Mouse (Mus musculus) neural tube, embryonic 13.5 days (tissue): ENCODE data around the gene Aipl1. TPM values are rescaled to one million over a fixed set of nuclear protein-coding genes. Genes with fewer than 3 reads are reported as not detected.
A peak's percentile ranks its signal among the peaks of the same experiment; 100 is the strongest.

ENCODE experiments used
- ATAC-seq: fragments of 200-750 bp; cut with Nextera tagmentation; 2 replicates; pipeline ENCODE4 v1.8.0; 2017; ENCODE audit warnings: low read depth, mild to moderate bottlenecking, moderate TSS enrichment, moderate library complexity
- H3K27ac ChIP-seq: fragments of 300-500 bp; sonication (generic); replicated peaks from 2 replicates; pipeline ENCODE4 v1.5.1; 2015; ENCODE audit warnings: moderate library complexity, mild to moderate bottlenecking, inconsistent platforms
- H3K27me3 ChIP-seq: fragments of 300-500 bp; sonication (generic); 2 replicates; pipeline ENCODE4 v1.6.1; 2015; ENCODE audit warnings: mild to moderate bottlenecking, inconsistent platforms
- H3K36me3 ChIP-seq: fragments of 300-500 bp; sonication (generic); 2 replicates; pipeline ENCODE4 v1.6.1; 2015; ENCODE audit warnings: mild to moderate bottlenecking, inconsistent platforms
- H3K4me1 ChIP-seq: fragments of 300-500 bp; sonication (generic); replicated peaks from 2 replicates; pipeline ENCODE4 v1.6.1; 2015; ENCODE audit warnings: inconsistent platforms
- H3K4me2 ChIP-seq: fragments of 300-500 bp; sonication (generic); 2 replicates; pipeline ENCODE4 v1.6.1; 2015; ENCODE audit warnings: inconsistent platforms, mild to moderate bottlenecking, moderate library complexity
- H3K4me3 ChIP-seq: fragments of 300-500 bp; sonication (generic); 2 replicates; pipeline ENCODE4 v1.5.1; 2015; ENCODE audit warnings: mild to moderate bottlenecking, inconsistent platforms
- H3K9ac ChIP-seq: fragments of 300-500 bp; sonication (generic); 2 replicates; pipeline ENCODE4 v1.6.1; 2015; ENCODE audit warnings: moderate library complexity, mild to moderate bottlenecking, inconsistent platforms
- H3K9me3 ChIP-seq: fragments of 300-500 bp; sonication (generic); 2 replicates; pipeline ENCODE4 v1.6.1; 2016; ENCODE audit warnings: inconsistent platforms
- WGBS: fragments of 180-500 bp; shearing (Covaris S2); methylation state at CpG from one replicate; pipeline ENCODE4 v1.1.7; 2015; 5-methylcytosine and 5-hydroxymethylcytosine counted together
- polyA plus RNA-seq: library from polyadenylated mRNA; unstranded; fragments of >200 nt; fragmentation: Nextera tagmentation; extraction: Ambion mirVana; gene quantifications from 2 replicates; pipeline ENCODE4 v1.2.1, GENCODE M21; 2015

The Aipl1 gene
- polyA plus RNA-seq, 1 experiment from 2014 or later: 0.39 TPM

GRCm38 (mm10) chr11:71987159-71988150 is 49.9 kb downstream of the Aipl1 start:
- ATAC-seq: no peak
- no peak overlapping the region for H3K4me3 ChIP-seq
- 0 out of 2 replicates have a peak overlapping the region, but pooled peaks have one; percentile 38 for H3K27ac ChIP-seq
- no peaks in the 10 kb centered on the region for H3K9me3 ChIP-seq
- WGBS: 50% methylated on average over 14 of the region's 14 CpGs
- 0 out of 2 replicates have a peak overlapping the region, but pooled peaks have one; percentile 38 for H3K9ac ChIP-seq
- H3K36me3 ChIP-seq: no peaks in the 10 kb centered on the region
- H3K4me2 ChIP-seq: peak overlapping the region; percentile 20; the same call in 1 of the 2 replicates
- peaks cover 35% of the 10 kb centered on the region for H3K4me1 ChIP-seq
- H3K27me3 ChIP-seq: peaks cover 7% of the 10 kb centered on the region; the same call in 1 of the 2 replicates

- H3K9me3 ChIP-seq: no peaks in the 10 kb centered on the region
- H3K27me3 ChIP-seq: peaks cover 7% of the 10 kb centered on the region; the same call in 1 of the 2 replicates
- peak overlapping the region; percentile 14 for H3K27ac ChIP-seq
- no peak overlapping the region for H3K4me3 ChIP-seq
- no peaks in the 10 kb centered on the region for H3K36me3 ChIP-seq
- H3K9ac ChIP-seq: no peak overlapping the region
- ATAC-seq: no peak
- 83% methylated on average over 2 of the region's 2 CpGs for WGBS
- H3K4me2 ChIP-seq: no peak overlapping the region
- peaks cover 35% of the 10 kb centered on the region for H3K4me1 ChIP-seq
Observed at GRCm38 (mm10) chr11:71985783-71986182, 51.5 kb downstream of the Aipl1 start.

DNA sequence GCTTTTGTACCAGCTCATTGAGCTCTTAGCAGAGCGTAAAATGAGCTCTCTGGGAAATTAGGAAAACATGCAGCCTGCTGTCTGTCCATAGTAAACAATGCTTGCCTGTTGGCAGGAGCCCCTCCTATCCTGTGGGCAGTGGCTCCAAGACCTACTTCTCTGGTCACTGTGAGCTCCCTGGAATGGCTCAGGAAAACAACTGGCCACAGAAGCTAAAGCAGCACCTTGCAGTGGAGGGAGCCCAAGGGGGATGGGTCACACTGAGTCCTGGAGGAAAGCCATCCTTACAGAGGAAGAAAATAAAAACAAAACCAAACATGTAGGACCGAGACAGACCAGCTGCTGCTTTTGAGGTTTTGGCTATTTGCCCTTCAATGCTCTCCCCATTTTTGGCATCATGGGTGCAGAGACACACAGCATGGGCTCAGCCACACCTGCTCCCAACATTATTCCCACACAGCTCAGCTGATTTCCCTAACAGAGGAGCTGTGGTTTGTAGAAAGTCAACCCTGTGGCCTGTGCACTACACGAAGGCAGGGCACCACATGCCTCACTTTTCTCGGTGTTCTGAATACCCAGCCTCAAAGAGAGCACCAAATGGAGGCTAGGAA is 52.1 kb downstream of the Aipl1 start:
- H3K27me3 ChIP-seq: peaks cover 7% of the 10 kb centered on the region; the same call in 1 of the 2 replicates
- no peak overlapping the region for H3K4me2 ChIP-seq
- WGBS: 24% methylated on average over 4 of the region's 4 CpGs
- no peaks in the 10 kb centered on the region for H3K36me3 ChIP-seq
- no peak overlapping the region for H3K4me3 ChIP-seq
- no peaks in the 10 kb centered on the region for H3K9me3 ChIP-seq
- H3K27ac ChIP-seq: peak overlapping the region; percentile 59
- peaks cover 35% of the 10 kb centered on the region for H3K4me1 ChIP-seq
- no peak overlapping the region for H3K9ac ChIP-seq
- ATAC-seq: peak; percentile 75

DNA sequence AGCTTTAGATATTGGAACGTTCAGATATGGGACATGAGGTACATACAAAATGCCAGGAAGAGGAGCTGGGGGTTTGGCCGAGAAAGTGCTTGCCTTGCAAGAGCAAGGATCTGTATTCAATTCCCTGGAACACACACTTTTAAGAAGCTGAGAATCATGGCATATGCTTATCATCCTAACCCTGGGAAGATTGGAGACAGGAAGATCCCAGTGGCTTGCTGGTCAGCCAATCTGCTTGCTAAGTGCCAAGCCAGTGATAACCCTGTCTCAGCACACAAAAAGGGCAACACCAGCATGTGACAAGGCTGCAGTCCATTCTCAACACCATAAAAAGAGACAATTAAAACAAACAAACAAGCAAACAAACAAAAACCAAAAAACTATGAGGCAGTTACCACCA is 53.2 kb downstream of the Aipl1 start:
- no peak overlapping the region for H3K4me2 ChIP-seq
- H3K27me3 ChIP-seq: peaks cover 7% of the 10 kb centered on the region; the same call in 1 of the 2 replicates
- peaks cover 35% of the 10 kb centered on the region for H3K4me1 ChIP-seq
- no peak overlapping the region for H3K9ac ChIP-seq
- no peak for ATAC-seq
- H3K4me3 ChIP-seq: no peak overlapping the region
- no peaks in the 10 kb centered on the region for H3K9me3 ChIP-seq
- WGBS: 91% methylated on average over 2 of the region's 2 CpGs
- no peaks in the 10 kb centered on the region for H3K36me3 ChIP-seq
- H3K27ac ChIP-seq: no peak overlapping the region

Other genes with a start within 250 kb of the Aipl1 start
- gene Pimreg, start 4.5 kb upstream of the Aipl1 start, polyA plus RNA-seq: 31.2 and 37.8 TPM in 2 replicates
- 1.8 and 2.1 TPM in 2 replicates for gene Pitpnm3, start 98.3 kb upstream of the Aipl1 start, polyA plus RNA-seq
- 0.75 and 0.79 TPM in 2 replicates for gene Gm43951, start 169.3 kb upstream of the Aipl1 start, polyA plus RNA-seq
- 17.8 and 19.9 TPM in 2 replicates for gene 4933427D14Rik, start 169.9 kb upstream of the Aipl1 start, polyA plus RNA-seq
- gene Txndc17, start 170.0 kb upstream of the Aipl1 start, polyA plus RNA-seq: 169 and 198 TPM in 2 replicates
- 66.5 and 66.9 TPM in 2 replicates for gene Med31, start 178.1 kb upstream of the Aipl1 start, polyA plus RNA-seq
- gene Slc13a5, start 229.7 kb upstream of the Aipl1 start, polyA plus RNA-seq: 0.61 and 0.96 TPM in 2 replicates